Comparison of ENCODE assay signal across 13 mouse cellular contexts in genomic region chr6:128888834-128889233, GRCm38 (mm10). TPM values are rescaled to one million over a fixed set of nuclear protein-coding genes. Genes with fewer than 3 reads are reported as not detected.
DNase-seq lines count a peak whose midpoint lies in the region; ATAC-seq and TF ChIP-seq lines count a peak whose summit lies in the region.
"Had no signal": no experiment of that assay in that cellular context is flagged by ENCODE, and none has a peak within 500 bp of the region (broad histone marks: within the 10 kb centered on the region; RNA-seq: fewer than 3 reads in every experiment).

No protein-coding gene starts in this region.

- no peaks in the 10 kb centered on the region for H3K9me3 ChIP-seq in lung, postnatal 0 days (ENCODE audit: low read length)
- H3K9me3 ChIP-seq in hindbrain, embryonic 14.5 days (ENCODE audit: control insufficient read depth, low read length) = no peaks in the 10 kb centered on the region
- H3K9me3 ChIP-seq: hindbrain, embryonic 13.5 days; limb, embryonic 10.5 days had no signal

- no peak overlapping the region for H3K27ac ChIP-seq in lung, postnatal 0 days (ENCODE audit: low read length)
- H3K27ac ChIP-seq in hindbrain, embryonic 14.5 days = no peak overlapping the region
- H3K27ac ChIP-seq: hindbrain, embryonic 13.5 days; limb, embryonic 10.5 days had no signal

- TF ChIP-seq CTCF in lung, postnatal 0 days (IDR thresholded peaks at IDR 0.05) = no peak

- no peak overlapping the region for H3K4me2 ChIP-seq in lung, postnatal 0 days (replicated peaks; ENCODE audit: low read depth, low read length)
- no peak overlapping the region for H3K4me2 ChIP-seq in hindbrain, embryonic 14.5 days (replicated peaks)
- H3K4me2 ChIP-seq: hindbrain, embryonic 13.5 days had no signal

- H3K9ac ChIP-seq in lung, postnatal 0 days (replicated peaks; ENCODE audit: low read depth) = no peak overlapping the region
- H3K9ac ChIP-seq in hindbrain, embryonic 14.5 days = no peak overlapping the region
- H3K9ac ChIP-seq: hindbrain, embryonic 13.5 days had no signal

- WGBS in lung, postnatal 0 days = 73% methylated on average over 5 of the region's 5 CpGs
- WGBS in hindbrain, embryonic 14.5 days = 87% methylated on average over 5 of the region's 5 CpGs

- no peak for TF ChIP-seq EP300 in lung, postnatal 0 days (IDR thresholded peaks at IDR 0.05)

- no peaks in the 10 kb centered on the region for H3K36me3 ChIP-seq in lung, postnatal 0 days (ENCODE audit: insufficient read depth, low read length)
- no peaks in the 10 kb centered on the region for H3K36me3 ChIP-seq in hindbrain, embryonic 14.5 days (replicated peaks; ENCODE audit: control insufficient read depth, insufficient read depth)
- H3K36me3 ChIP-seq: hindbrain, embryonic 13.5 days; limb, embryonic 10.5 days had no signal

- H3K4me1 ChIP-seq in lung, postnatal 0 days (ENCODE audit: insufficient read depth, low read depth, low read length) = no peaks in the 10 kb centered on the region
- H3K4me1 ChIP-seq in hindbrain, embryonic 14.5 days (replicated peaks; ENCODE audit: control insufficient read depth, insufficient read depth, low read length) = no peaks in the 10 kb centered on the region
- H3K4me1 ChIP-seq: hindbrain, embryonic 13.5 days; limb, embryonic 10.5 days had no signal

- no peak overlapping the region for H3K4me3 ChIP-seq in lung, postnatal 0 days (ENCODE audit: low read depth, low read length)
- H3K4me3 ChIP-seq in hindbrain, embryonic 14.5 days (replicated peaks; ENCODE audit: low read length) = no peak overlapping the region
- H3K4me3 ChIP-seq: hindbrain, embryonic 13.5 days; limb, embryonic 10.5 days had no signal

- H3K27me3 ChIP-seq in lung, postnatal 0 days (replicated peaks; ENCODE audit: insufficient read depth, low read length) = no peaks in the 10 kb centered on the region
- H3K27me3 ChIP-seq in hindbrain, embryonic 14.5 days (ENCODE audit: control insufficient read depth, insufficient read depth, low read length) = no peaks in the 10 kb centered on the region
- H3K27me3 ChIP-seq: hindbrain, embryonic 13.5 days had no signal

- intact Hi-C loops in heart, postnatal 25 days (cut with DNase I) = loop anchor here (1.0 kb wide), 1 partner anchor 83 kb away; no protein-coding TSS in a partner anchor

- no peak for ATAC-seq in lung, postnatal 0 days
- ATAC-seq in monocyte, adult 5-6 weeks (replicated peaks; ENCODE audit: insufficient number of reproducible peaks, low FRiP score, low TSS enrichment, poor library complexity, severe bottlenecking) = peak; percentile 89
- ATAC-seq in hindbrain, embryonic 14.5 days (ENCODE audit: low FRiP score) = no peak

- peak; percentile 19 for DNase-seq in lung, postnatal 0 days (ENCODE audit: low spot score)
- DNase-seq in lung, postnatal 10 days = no peak
- peak; percentile 53 for DNase-seq in c-Kit-positive CD71-negative TER-119-negative erythroid progenitor cells, embryonic 14.5 days (ENCODE audit: low read depth)
- DNase-seq in thymus, postnatal 14 days = peak; percentile 69
- DNase-seq in gastrocnemius, postnatal 10 days = no peak
- DNase-seq in hindbrain, embryonic 14.5 days (ENCODE audit: low spot score) = no peak
- DNase-seq in heart, postnatal 25 days (ENCODE audit: low spot score) = no peak
- DNase-seq: adrenal gland, adult 8-10 months; cerebellum, postnatal 36 days; gastrocnemius, postnatal 36 days had no signal

RNA-seq across cellular contexts. Expression of gene Clec2i, which starts 1.4 kb away (rescaled TPM):
- polyA plus RNA-seq in lung, postnatal 0 days (2015; fragmentation: Nextera tagmentation; extraction: Ambion mirVana) = 0.11 and 0.14 TPM in 2 replicates
- 129 to 160 TPM (median 147 TPM) in 3 replicates for total RNA-seq in monocyte, adult 5-6 weeks (2017)
- under 1 TPM in 1 of 2 experiments, not detected in 1; 0.16 TPM for total RNA-seq in gastrocnemius, postnatal 10 days (2021)
- polyA plus RNA-seq in hindbrain, embryonic 14.5 days (2014; fragmentation: Nextera tagmentation; extraction: Ambion mirVana) = not detected in 2 replicates
- under 1 TPM in 1 of 2 experiments, not detected in 1; 0.23 TPM for total RNA-seq in heart, postnatal 25 days (2021)
- polyA plus RNA-seq: hindbrain, embryonic 13.5 days; limb, embryonic 10.5 days had no signal

RNA-seq across cellular contexts. Expression of gene BC035044, which starts 2.1 kb away (rescaled TPM):
- polyA plus RNA-seq in lung, postnatal 0 days (2015; fragmentation: Nextera tagmentation; extraction: Ambion mirVana) = 0.58 and 1.2 TPM in 2 replicates
- total RNA-seq in monocyte, adult 5-6 weeks (2017) = 29.0 to 64.0 TPM (median 51.6 TPM) in 3 replicates
- total RNA-seq in gastrocnemius, postnatal 10 days (2021) = under 1 TPM; 0.14 to 0.54 TPM
- polyA plus RNA-seq in hindbrain, embryonic 14.5 days (2014; fragmentation: Nextera tagmentation; extraction: Ambion mirVana) = 0.52 TPM in 2 replicates
- under 1 TPM; 0.28 to 0.42 TPM for total RNA-seq in heart, postnatal 25 days (2021)
- total RNA-seq: gastrocnemius, postnatal 36 days had no signal

RNA-seq across cellular contexts. Expression of gene Clec2g, which starts 45.3 kb away (rescaled TPM):
- not detected in 2 replicates for polyA plus RNA-seq in lung, postnatal 0 days (2015; fragmentation: Nextera tagmentation; extraction: Ambion mirVana)
- total RNA-seq in monocyte, adult 5-6 weeks (2017) = 1.0 to 5.3 TPM in 2 of 3 replicates, not detected in the other
- 1 to 10 TPM; 2.2 to 3.1 TPM for total RNA-seq in gastrocnemius, postnatal 10 days (2021)
- polyA plus RNA-seq in hindbrain, embryonic 14.5 days (2014; fragmentation: Nextera tagmentation; extraction: Ambion mirVana) = not detected in 2 replicates
- total RNA-seq in heart, postnatal 25 days (2021) = 1 to 10 TPM; 1.2 to 2.7 TPM
- polyA plus RNA-seq: hindbrain, embryonic 13.5 days; limb, embryonic 10.5 days had no signal

Comparison
In these comparisons a context has a peak if more than half of its experiments do, and no peak if none do; other contexts are left out.
1. DNase-seq: peak in lung, postnatal 0 days (single experiment), c-Kit-positive CD71-negative TER-119-negative erythroid progenitor cells, embryonic 14.5 days (single experiment) and thymus, postnatal 14 days (single experiment); none in lung, postnatal 10 days (single experiment), gastrocnemius, postnatal 10 days (single experiment), hindbrain, embryonic 14.5 days (single experiment) and heart, postnatal 25 days (single experiment).
2. RNA of gene Clec2i, which starts 1.4 kb away (total RNA-seq): 129 to 160 TPM in monocyte, adult 5-6 weeks; 0.23 TPM in heart, postnatal 25 days and 0.16 TPM in gastrocnemius, postnatal 10 days; every median in the first group is over 100 times any median in the second.
3. RNA of gene BC035044, which starts 2.1 kb away (total RNA-seq): 29.0 to 64.0 TPM in monocyte, adult 5-6 weeks; 0.14 to 0.54 TPM in gastrocnemius, postnatal 10 days and 0.28 to 0.42 TPM in heart, postnatal 25 days; every median in the first group is over 10 times any median in the second.